Mouse (Mus musculus): ENCODE results near the gene Nup98. TPM values are rescaled to one million over a fixed set of nuclear protein-coding genes. Genes with fewer than 3 reads are reported as not detected.
A peak's percentile ranks its signal among the peaks of the same experiment; 100 is the strongest.

Nup98 gene
- total and polyA plus RNA-seq, 2 experiments from 2014 or later, result 11.0 to 37.1 TPM

DNA sequence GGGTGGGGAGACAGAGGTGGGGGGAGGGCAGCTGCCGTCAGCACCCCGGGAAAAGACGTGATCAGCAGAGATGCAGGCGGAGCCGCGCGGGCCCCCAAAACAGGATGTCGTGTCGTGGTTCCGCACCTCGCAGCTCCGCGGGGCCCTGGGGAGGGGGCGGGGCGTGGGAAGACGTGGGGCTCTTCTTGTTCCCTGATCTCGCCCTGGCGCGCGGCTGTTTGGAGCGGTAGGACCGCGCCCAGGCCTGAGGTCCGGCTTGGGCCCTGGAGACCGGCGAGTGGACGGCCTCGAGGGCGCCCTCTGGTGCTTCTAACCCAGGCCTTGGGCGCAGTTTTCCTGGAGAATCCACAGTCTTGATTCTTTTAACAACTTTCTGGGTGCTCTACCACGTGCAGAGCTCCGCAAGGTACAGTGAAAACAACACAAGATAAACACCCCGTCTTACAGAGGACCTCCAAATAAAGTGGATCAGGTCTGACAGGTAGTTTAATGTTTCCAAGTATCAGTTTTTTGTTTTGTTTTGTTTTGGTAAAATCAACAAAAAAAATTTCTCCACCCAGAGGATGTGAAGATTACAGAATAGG lies 40.7 kb upstream of the Nup98 start:
- H3K4me2 ChIP-seq (ENCODE audit: low read depth, low read length), result peak overlapping the region; percentile 94
- peak overlapping the region; percentile 76 for H3K9ac ChIP-seq (replicated peaks; ENCODE audit: low read length)
- DNase-seq (ENCODE audit: low spot score) (peak; percentile 84), ATAC-seq (peak; percentile 80)
- H3K36me3 ChIP-seq (ENCODE audit: insufficient read depth, low read length), result no peaks in the 10 kb centered on the region
- H3K9me3 ChIP-seq (ENCODE audit: low read length), result no peaks in the 10 kb centered on the region
- H3K4me3 ChIP-seq (ENCODE audit: low read length), result peak overlapping the region; percentile 80
- under 1% methylated on average over 32 of the region's 33 CpGs for WGBS
- peak overlapping the region; percentile 88 for H3K27ac ChIP-seq
- 0 out of 2 replicates have a peak, but pooled peaks cover 5% of the 10 kb centered on the region for H3K4me1 ChIP-seq (ENCODE audit: insufficient read depth, low read length)
- TF ChIP-seq CTCF (IDR thresholded peaks at IDR 0.05; ENCODE audit: low read depth), result peak; percentile 77
- no peaks in the 10 kb centered on the region for H3K27me3 ChIP-seq (ENCODE audit: insufficient read depth, low read length)

- Histone ChIP-seq H3K27me3 (ENCODE audit: insufficient read depth, low read length) (no peaks in the 10 kb centered on the region), H3K36me3 (ENCODE audit: insufficient read depth, low read length) (no peaks in the 10 kb centered on the region), H3K4me1 (ENCODE audit: insufficient read depth, low read length) (0 out of 2 replicates have a peak, but pooled peaks cover 5% of the 10 kb centered on the region), H3K4me2 (ENCODE audit: low read depth, low read length) (peak overlapping the region; percentile 94), H3K9ac (replicated peaks; ENCODE audit: low read length) (peak overlapping the region; percentile 76), H3K4me3 (ENCODE audit: low read length) (peak overlapping the region; percentile 80), H3K9me3 (ENCODE audit: low read length) (no peaks in the 10 kb centered on the region), H3K27ac (peak overlapping the region; percentile 88)
- WGBS, result under 1% methylated on average over 31 of the region's 49 CpGs
- TF ChIP-seq CTCF (IDR thresholded peaks at IDR 0.05; ENCODE audit: low read depth), result no peak
- ATAC-seq (peak; percentile 76), DNase-seq (ENCODE audit: low spot score) (peak; percentile 75)
Observed at GRCm38 (mm10) chr7:102249896-102250630, 40.1 kb upstream of the Nup98 start.

DNA sequence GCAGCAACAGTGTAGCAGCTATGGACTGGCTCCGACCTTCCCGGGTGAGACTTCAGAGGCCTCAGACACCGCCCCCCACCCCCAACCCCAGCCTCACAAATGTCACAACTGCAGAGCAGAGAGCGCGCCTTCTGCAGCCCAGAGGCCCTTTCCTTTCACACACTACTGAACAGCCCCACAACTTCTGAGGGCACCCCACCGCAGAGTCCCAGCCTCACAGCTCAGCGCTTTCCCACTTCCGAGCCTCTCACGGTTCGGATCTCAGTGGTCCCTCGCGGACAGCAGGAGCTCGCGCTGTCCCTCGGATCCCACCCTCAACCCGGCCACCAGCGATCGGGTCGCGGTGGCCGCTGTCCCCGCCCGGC lies 39.5 kb upstream of the Nup98 start:
- no peaks in the 10 kb centered on the region for H3K27me3 ChIP-seq (ENCODE audit: insufficient read depth, low read length)
- peak overlapping the region; percentile 88 for H3K27ac ChIP-seq
- DNase-seq (ENCODE audit: low spot score), result no peak
- H3K36me3 ChIP-seq (ENCODE audit: insufficient read depth, low read length), result no peaks in the 10 kb centered on the region
- H3K4me3 ChIP-seq (ENCODE audit: low read length), result peak overlapping the region; percentile 80
- no peak for TF ChIP-seq CTCF (IDR thresholded peaks at IDR 0.05; ENCODE audit: low read depth)
- peak overlapping the region; percentile 94 for H3K4me2 ChIP-seq (ENCODE audit: low read depth, low read length)
- 0 out of 2 replicates have a peak, but pooled peaks cover 5% of the 10 kb centered on the region for H3K4me1 ChIP-seq (ENCODE audit: insufficient read depth, low read length)
- peak; percentile 44 for ATAC-seq
- H3K9ac ChIP-seq (replicated peaks; ENCODE audit: low read length), result peak overlapping the region; percentile 76
- WGBS, result 2% methylated on average over 23 of the region's 23 CpGs
- H3K9me3 ChIP-seq (ENCODE audit: low read length), result no peaks in the 10 kb centered on the region

- Histone ChIP-seq H3K4me1 (ENCODE audit: insufficient read depth, low read length) (0 out of 2 replicates have a peak, but pooled peaks cover 5% of the 10 kb centered on the region), H3K9ac (replicated peaks; ENCODE audit: low read length) (peak overlapping the region; percentile 76; the same call in 1 of the 2 replicates), H3K4me3 (ENCODE audit: low read length) (peak overlapping the region; percentile 80), H3K9me3 (ENCODE audit: low read length) (no peaks in the 10 kb centered on the region), H3K27me3 (ENCODE audit: insufficient read depth, low read length) (no peaks in the 10 kb centered on the region), H3K36me3 (ENCODE audit: insufficient read depth, low read length) (no peaks in the 10 kb centered on the region), H3K27ac (peak overlapping the region; percentile 88; the same call in 1 of the 2 replicates), H3K4me2 (ENCODE audit: low read depth, low read length) (peak overlapping the region; percentile 94)
- WGBS, result 23% methylated on average over 16 of the region's 16 CpGs
- DNase-seq (ENCODE audit: low spot score) (no peak), ATAC-seq (no peak)
- no peak for TF ChIP-seq CTCF (IDR thresholded peaks at IDR 0.05; ENCODE audit: low read depth)
Observed at GRCm38 (mm10) chr7:102248691-102249404, 38.9 kb upstream of the Nup98 start.

- H3K4me2 ChIP-seq (ENCODE audit: low read depth, low read length), result no peak overlapping the region
- 0 out of 2 replicates have a peak, but pooled peaks cover 5% of the 10 kb centered on the region for H3K4me1 ChIP-seq (ENCODE audit: insufficient read depth, low read length)
- DNase-seq (ENCODE audit: low spot score), result no peak
- no peak overlapping the region for H3K9ac ChIP-seq (replicated peaks; ENCODE audit: low read length)
- TF ChIP-seq CTCF (IDR thresholded peaks at IDR 0.05; ENCODE audit: low read depth), result no peak
- no peak overlapping the region for H3K4me3 ChIP-seq (ENCODE audit: low read length)
- no peak overlapping the region for H3K27ac ChIP-seq
- no peak for ATAC-seq
- H3K36me3 ChIP-seq (ENCODE audit: insufficient read depth, low read length), result no peaks in the 10 kb centered on the region
- WGBS, result 54% methylated on average over 12 of the region's 12 CpGs
- no peaks in the 10 kb centered on the region for H3K9me3 ChIP-seq (ENCODE audit: low read length)
- H3K27me3 ChIP-seq (ENCODE audit: insufficient read depth, low read length), result no peaks in the 10 kb centered on the region
Observed at GRCm38 (mm10) chr7:102246956-102247797, 37.2 kb upstream of the Nup98 start.

DNA sequence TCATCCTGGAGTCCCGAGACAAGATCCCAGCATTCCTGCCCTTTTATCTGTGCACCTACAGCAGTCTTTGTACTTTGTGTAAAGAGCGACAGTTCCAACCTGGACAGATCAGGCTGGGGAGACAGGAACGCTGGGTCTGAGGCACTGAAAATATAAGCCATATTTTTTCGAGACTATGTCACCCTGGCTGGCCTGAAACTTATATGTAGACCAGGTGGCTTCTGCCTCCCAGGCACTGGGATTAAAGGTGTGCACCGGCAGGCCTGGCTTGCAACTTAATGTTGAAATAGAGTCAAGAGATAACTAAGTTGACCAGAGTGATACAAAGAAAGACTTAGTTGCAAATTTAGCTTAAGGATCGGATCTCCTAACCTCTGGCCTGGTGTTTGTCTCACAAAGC lies 36.3 kb upstream of the Nup98 start:
- no peak overlapping the region for H3K4me3 ChIP-seq (ENCODE audit: low read length)
- no peaks in the 10 kb centered on the region for H3K36me3 ChIP-seq (ENCODE audit: insufficient read depth, low read length)
- H3K27ac ChIP-seq, result peak overlapping the region; percentile 48
- WGBS, result 66% methylated on average over 6 of the region's 6 CpGs
- peak overlapping the region; percentile 17; the same call in 1 of the 2 replicates for H3K9ac ChIP-seq (replicated peaks; ENCODE audit: low read length)
- H3K4me1 ChIP-seq (ENCODE audit: insufficient read depth, low read length), result 0 out of 2 replicates have a peak, but pooled peaks cover 5% of the 10 kb centered on the region
- no peaks in the 10 kb centered on the region for H3K27me3 ChIP-seq (ENCODE audit: insufficient read depth, low read length)
- ATAC-seq, result no peak
- no peak overlapping the region for H3K4me2 ChIP-seq (ENCODE audit: low read depth, low read length)
- DNase-seq (ENCODE audit: low spot score), result no peak
- H3K9me3 ChIP-seq (ENCODE audit: low read length), result no peaks in the 10 kb centered on the region
- no peak for TF ChIP-seq CTCF (IDR thresholded peaks at IDR 0.05; ENCODE audit: low read depth)
